Mouse (Mus musculus) layer of hippocampus, adult 11-12 months (tissue): ENCODE measurements at regions not wholly inside any gene's neighbourhood (a gene's known extent, or its start where the extent isn't known, plus 50 kb on each side); places are given as distances from the start of the nearest gene placed in this dataset.
A peak's percentile ranks its signal among the peaks of the same experiment; 100 is the strongest.

ENCODE experiments used
- DNase-seq: peaks from one replicate; pipeline ENCODE4 v3.0.0; 2022; ENCODE audit warnings: low spot score

DNA sequence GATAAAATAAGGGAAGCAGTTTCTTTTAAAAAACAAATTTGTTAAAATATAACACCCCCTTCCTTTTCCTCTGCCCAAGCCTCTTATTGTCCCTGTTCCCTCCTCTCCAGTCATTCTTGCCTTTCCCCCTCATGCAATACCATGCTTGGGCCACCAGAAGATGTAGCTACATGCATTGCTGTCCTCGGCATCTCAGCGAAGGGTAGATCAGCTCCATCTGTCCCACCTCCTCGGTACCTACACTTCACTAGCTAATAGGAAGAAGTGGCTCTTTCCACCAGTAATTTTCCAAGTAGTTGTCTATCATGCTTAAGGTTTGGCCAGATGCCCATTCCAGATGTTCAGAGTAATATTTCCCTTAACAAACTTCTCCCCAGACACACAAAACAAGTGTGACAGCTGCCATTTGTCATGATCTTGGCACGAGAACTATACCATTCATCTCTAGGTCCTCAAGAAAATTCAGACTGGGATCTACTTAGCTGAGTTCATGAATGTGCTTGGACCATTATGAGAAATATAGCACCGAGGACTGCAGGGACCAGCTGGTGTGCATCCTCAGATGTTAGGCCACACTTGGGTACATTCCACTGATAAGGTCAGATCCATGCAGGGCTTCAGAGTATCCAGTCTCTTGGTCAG, 198.7 kb upstream of the Tnp1 start:
- DNase-seq = no peak

DNA sequence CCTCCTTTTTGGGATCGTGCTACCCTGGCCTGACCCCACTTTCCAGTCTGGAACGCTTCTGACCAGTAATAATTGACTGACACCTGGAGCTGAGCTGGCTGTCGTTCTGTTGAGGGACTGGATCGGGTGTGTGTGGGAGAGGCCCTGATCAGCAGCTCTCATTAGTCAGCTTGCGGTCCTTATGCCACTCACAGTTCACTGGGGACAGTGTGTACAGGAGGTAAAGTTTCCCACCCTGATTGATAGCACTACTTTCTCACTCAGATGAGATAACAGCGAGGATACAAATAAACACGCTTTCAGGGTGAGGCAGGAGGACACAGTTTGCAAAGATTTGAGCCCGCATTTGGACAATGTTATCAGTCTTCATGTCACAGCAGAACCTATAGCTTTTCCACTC, 191.7 kb upstream of the Tnp1 start:
- DNase-seq = peak; percentile 8

DNA sequence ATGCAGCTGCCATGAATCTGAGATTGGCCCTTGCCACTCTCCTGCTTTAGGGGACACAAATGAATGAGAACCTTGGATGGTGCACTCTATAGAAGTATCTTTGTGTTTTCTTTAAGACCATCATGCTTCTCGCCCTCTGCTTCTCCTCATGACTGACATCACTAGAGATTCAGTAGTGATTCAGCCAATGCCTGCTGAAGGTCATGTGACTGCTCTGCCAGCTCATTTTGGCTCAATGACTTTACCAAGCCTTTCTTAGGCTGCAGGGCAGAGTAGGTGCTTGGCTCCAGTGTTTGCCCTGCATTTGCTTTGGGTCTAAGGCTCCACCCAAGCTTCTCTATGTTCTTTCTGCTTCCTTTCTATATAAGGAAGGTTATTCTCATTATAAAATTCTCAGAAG, 190.1 kb upstream of the Tnp1 start:
- no peak for DNase-seq

DNA sequence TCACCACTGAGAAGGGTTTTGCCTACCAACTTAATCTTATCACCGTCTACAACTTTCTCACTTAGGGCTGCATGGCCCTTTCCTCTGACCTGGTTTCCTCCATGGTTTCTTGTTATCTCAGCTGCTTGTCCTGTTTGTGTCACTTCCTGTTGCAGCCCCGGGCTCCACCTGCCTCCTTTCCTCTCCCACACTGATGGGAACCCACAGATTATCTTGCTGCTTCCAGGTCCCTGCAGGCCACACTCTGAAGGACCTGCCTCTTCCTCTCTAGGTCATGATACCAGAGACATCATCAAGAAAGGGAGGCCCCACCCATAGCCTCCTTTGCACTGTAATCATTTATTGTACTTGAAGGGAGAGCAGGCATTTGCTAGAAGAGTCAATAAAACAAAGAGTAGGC, 184.4 kb upstream of the Tnp1 start:
- DNase-seq = no peak

DNA sequence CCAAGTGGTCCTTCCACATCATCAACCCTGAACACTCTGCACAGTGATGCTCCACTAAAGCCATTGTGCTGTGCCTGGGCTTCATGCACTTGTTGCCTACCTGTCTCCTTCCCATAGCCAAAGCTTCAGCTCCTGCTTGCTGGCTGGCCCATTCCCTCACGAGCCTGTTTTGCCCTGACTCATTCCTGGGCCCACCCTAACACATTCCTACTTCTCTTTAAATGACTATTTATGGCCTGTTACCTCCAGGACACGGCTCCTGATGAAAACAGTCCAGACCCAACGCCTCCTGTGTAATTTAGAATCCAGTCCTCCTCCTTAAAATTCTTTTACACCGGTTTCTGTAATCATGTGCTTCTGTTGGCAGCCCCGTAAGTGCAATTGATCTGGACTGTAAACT, 175.1 kb upstream of the Tnp1 start:
- DNase-seq = no peak

DNA sequence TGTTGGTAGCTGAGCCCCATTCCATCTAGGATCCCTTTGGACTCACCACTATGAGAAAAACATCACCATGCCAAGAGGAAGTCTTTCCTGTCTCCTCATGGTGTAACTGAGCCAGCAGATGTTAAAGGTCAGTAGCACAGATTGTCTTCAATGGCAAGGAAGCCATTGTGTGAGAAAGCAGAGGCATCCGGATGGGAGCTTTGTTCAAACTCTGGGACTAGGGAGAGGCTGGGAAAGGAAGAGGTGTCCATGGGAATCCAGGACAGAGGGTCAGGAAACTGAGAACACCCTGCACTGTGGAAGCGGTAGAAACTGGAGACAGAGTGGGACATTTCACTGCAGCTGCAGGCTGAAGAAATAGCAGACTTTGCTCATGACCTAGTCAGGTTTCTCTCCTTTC, 173.1 kb upstream of the Tnp1 start:
- no peak for DNase-seq

DNA sequence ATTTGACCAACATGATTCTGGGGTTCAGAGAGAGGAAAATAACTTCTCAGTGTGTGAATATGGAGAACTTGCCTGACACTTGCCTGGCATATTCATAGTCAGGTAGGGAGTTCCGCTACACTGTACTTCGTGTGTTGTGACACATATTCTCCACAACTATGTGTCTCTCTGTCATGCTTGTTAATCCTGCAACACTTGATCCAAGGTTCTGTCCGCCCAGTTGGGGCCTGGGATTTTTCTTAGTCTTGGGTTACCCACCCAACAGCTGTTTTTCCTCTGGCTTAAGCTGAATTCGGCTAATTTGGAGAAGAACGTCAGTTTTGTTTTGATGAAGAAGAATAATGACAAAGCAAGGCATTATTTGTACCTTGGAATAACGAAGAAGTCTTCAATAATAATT, 168.8 kb upstream of the Tnp1 start:
- DNase-seq = no peak

DNA sequence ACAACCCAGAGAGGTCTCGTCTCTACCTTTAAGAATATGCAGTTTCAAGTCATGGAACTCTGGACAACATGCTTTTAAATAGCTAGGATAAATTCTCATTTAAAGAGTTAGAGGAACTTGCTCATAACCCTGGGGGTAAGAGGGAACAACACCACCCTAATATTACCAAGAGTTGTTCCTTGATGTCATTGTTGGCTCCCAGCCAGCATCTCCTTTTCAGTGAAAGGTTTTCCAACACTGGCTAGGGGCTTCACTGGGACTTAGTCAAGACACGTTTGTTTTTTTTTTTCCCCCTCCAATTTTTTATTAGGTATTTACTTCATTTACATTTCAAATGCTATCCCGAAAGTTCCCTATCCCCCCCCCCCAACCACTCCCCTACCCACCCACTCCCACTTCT, 163.1 kb upstream of the Tnp1 start:
- DNase-seq = no peak

DNA sequence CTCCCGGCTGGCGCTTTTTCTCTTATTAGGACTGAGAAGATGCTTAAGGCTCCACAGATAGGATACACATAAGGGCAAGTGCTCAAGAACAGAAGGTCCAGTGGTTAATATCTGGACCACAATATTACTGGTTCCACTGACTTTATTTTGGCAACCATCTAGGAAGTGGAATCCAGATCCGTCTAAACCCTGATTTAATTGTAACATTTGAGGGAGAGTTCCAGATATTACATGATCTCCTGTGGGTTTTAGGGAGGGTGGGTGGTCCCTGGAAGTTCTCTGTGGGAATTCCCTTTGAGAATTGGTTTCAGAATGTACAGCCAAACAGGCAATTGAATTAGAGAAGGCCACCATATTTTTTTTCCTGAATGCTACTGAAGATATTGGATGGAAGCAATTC, 161.4 kb upstream of the Tnp1 start:
- no peak for DNase-seq

DNA sequence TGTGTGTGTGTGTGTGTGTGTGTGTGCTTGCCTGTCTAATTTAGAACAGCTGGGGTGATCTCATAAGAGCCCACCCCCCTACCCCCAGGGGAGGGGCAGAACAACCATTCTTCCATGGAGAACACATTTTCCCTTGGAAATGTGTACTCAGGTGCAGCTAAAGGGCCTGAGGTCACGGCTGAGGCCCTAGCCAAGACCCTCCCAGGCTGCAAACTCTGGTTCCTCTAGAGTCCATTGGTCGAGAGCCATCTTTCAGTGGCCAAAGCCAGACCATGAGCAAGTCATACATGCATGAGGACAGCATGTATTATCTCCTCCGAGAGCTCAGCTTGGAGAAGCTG, 154.9 kb upstream of the Tnp1 start:
- no peak for DNase-seq

DNA sequence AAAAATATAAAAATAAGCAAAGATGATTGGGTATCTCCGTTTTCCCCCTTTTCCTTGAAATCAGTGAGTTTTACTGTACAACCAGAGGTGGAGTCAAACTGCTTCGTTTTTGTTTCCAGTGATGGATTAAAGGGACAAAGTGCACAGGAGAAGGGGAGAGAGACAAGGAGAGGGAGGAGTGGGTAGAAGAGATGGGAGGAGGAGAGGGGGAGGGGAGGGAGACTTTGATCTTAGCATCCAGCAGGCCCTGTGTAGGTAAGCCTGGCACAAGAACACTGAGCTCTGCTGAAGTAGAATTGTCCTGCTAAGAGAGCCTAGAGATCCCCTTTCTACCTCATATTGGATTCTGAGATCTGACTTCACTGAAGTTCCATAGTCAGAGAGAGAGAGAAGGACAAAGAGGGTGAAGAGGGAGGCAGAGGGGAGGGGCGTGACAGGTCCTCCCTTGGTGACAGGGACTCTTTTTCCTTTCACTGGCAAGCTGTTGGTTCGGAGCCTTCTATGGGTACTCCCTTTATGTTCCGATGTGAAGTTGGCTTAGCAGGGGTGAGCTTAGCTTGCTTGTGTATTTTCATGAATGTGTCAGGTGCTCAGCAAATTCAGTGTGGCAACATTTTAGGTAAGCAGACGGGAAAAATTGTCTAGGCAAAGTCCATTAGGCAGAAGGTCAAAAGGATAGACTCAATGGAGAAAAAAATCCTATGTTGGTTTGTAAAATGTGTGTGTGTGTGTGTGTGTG, 154.4 kb upstream of the Tnp1 start:
- no peak for DNase-seq

DNA sequence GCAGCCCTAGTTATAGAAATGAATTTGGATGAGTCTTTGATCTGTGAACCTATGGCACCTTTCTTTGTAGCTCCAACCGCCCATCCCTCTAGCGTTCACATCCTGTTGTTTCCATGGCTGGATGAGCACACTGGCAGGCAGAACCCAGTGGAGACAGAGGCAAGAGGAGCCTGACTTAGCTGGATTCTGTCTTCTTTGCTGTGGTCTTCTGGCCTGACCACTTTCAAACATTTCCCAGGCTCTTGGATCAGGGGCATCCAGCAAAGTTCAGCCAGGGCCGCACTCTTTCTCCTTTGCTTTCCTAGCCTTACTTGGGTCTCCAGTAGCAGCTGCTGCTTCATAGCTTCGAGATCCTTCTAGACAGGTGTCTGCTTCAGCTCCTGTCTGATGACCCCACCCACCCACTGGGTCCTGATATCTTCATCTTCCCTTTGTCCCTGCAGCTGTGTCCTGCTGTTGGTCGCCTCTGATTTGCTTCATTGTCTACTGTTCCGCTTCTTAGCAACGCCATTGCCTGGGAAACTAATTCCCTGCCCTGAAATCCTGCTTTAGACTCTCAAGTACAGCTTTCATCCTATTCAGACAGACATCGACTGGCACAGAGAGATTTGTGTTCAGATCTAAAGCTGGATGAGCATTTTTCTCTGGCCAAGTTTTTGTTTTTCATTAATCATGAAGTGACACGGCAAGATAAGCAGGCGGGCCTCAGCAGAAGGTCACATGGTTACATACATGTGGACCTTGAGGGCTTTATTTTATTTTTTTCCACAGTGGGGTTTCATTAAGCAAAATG, 153.6 kb upstream of the Tnp1 start:
- DNase-seq = no peak

DNA sequence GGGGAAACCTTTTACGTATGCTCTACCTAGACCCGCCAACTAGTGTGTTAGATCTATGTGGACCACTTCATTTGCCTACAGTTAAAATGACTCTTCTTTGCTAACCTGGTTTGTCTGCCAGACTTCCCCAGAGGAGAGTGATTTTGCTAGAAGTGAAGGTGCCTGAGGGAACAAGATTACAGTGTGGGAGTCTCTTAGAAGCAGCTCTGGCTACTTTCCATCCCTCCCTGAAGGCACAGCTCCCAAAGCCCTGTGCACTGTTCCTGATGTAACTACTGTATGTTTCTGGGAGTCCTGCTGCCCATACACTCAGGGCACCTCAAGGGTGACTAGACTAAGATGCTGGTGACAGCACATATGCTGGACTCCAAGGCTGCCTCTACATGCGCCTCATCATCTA, 144.5 kb upstream of the Tnp1 start:
- no peak for DNase-seq

DNA sequence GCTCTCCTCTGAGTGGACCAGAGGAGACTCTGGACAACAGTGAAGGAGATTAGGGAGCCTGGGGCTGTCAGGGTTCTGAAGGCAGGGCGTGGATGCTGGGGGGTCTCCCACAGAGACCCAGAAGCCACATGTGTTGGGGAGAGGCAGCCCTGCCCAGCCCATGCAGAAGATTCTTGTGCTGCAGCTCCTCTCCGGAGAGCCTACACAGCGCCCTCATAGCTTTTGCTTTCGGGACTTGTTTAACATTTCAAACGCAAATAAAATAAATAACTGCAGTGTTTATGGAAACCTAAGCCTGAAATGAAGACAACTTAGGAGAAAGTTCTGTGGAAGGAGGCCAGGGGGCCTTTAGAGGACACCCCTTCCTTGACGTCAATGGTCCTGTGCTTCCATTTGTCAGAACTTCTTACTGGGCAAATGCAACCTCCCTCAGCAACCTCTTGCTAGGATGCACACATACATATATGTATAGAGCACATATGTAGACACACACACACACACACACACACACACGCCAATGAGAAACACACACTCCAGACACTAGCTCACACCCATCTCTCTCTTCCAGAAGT, 143.8 kb upstream of the Tnp1 start:
- DNase-seq = no peak

DNA sequence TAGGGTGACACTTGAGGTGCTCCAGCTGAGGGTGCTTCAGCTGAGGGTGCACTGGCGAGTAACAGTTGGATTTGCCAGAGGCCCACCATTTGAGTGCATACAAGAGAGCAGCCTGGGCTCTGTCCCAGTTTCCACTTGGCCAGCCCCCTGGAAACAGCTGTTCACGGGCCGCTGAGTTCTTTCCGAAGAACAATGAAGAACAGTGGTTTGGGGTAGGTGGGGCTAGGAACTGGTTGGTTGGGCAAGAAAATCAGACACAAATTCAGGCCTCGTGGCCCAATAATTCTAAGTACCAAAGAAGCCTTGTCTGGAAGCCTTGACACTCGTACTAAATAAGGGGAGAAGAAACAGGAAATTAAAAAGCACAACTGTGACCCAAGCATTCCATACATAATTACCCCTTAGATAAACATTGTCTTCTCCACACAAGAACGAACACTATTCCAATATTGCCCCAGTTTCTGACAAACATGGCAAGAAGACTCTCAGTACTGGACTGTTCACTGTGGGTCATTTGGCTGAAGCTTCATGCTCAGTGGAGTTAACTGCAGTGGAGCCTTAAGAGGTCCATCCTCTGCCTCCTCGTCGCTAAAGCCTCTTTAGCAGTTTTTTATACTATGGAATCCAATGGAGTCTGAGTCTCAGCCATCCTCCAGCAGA, 137.9 kb upstream of the Tnp1 start:
- no peak for DNase-seq

DNA sequence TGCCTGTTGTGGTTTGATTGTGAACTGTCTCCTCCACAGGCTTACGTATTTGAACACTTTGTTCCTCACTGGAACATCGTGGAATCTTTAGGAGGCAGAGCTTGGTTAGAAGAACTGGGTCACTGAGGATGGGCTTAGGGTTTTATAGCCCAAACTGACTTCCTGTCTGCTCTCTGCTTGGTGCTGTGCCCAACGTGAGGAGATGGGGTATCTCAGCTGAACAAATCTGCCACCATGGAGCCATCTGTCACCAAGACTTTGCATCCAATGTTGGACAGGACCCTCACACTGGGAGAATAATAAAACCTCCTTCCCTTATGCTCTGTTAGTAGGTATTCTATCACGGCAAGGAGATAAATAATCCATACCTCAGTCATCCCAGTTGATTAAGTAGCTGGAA, 134.2 kb upstream of the Tnp1 start:
- no peak for DNase-seq

DNA sequence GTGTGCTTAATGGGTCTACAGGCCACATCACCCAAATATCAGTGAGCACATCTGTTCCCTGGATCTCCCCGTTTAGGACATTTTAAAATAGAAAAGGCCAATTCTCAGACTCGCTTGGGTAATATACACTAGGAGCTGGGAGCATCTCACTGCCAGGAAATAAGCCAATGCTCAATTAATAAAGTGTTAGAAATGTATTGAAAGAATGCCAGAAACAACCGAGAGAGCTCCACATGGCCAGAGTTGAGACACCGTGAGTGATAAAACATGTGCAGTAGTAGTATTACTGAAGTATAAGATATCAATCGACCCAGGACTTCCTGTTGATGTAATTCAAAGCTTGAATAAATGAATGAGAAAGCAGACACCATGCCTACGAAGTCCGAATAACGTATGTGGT, 127.1 kb upstream of the Tnp1 start:
- no peak for DNase-seq

DNA sequence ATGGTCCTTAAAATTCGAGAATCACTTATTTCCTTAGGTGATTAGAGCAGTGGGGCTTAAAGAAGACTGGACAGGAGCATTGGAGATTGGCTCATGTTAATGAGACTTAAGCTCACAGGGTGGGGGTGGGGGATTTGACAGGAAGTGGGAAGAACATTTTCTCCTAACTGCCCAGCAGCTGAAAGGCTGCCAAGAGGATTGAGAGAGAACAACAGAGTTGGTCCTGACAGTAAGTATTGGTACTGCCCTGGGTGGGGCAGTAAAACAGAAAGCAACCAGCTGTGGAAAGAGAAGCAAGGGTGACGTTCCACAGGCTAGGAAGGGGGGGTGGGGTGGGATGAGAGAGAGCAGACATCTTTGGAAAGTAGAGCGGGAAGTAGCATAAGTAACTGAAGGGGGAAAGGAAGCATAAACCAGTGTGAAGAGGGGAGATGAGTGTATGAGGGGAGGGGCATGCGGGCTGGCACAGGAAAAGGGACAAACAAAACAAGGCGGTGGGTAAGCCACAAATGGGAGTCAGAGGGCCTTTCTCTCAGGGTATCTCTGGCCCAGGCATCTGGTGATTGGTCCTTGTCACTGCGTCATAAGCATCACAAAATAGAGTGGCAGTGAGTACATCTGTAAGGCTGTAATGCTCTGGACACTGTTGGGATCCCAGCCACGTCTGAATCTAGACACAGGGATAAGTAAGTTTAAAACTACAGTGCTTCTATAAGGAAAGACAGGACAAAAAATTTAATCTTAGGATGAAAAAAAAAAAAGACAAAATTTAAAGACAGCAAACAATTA, 125.0 kb upstream of the Tnp1 start:
- no peak for DNase-seq

DNA sequence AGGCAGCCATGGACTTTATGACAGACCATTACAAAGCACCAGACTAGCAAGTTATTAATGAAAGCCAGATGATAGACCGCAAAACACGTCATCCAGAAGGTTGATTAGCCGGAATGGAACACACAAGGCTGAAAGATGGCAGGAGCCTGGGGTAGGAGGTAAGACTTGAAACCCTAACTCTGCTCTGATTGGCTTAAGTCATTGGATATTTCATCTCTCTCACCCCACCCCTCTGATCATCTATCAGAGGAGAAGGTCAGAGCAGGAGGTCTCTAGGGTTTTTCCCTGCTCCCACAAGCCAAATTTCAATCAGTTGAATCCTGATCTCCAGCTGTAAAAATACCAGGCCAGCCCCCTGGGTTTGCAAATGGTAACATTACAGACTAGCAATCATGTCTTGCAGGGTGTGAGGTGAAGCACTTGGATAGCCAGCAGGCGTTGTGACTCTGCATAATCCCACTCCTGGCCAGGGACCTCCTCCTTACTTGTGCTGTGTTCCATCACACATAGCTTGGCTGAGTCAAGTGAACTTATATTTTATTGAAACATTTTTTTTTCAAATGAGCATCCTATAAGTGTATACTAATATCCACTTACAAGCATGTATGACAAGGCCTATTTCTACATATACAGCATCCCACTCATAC, 114.6 kb upstream of the Tnp1 start:
- no peak for DNase-seq

DNA sequence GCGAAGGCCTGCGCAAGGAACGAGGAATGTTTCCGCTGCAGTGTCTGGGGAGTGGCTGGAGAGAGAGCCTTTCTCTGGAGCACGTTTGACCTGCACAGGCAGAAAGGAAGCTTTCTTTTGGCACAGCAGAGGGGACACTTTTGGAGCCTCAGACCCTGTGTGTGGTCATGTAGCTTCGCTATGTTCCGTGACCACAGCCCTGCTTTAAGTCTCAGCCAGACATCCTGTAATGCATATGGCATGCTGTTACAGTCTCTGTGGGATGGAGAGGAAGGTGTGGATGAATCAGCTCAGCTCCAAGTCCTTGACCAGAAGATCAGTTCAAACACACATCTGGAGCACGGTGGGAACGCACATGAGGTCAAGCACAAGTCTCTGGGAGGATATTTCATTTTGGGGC, 107.3 kb upstream of the Tnp1 start:
- no peak for DNase-seq

DNA sequence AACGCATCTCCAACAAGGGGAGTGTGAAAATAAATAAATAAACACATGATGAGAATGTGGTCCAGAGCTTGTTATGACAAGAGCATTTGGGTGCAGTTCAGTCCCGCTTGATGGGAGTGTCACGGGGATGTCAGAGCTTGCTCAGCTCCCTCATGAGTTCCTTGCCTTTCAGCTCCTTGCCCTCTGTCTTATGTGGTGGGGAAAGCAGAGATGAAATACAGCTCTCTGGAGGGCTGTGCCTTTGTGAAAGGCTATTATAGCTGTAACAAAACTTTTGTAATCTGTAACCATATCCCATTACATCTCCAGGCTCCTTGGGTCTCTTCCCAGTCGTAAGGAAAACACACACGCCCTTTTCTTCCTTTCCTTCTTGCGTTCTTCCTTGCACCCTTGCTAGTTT, 103.0 kb upstream of the Tnp1 start:
- DNase-seq = no peak
